7 mouse cellular contexts compared by ENCODE assay signal in the genomic region with DNA sequence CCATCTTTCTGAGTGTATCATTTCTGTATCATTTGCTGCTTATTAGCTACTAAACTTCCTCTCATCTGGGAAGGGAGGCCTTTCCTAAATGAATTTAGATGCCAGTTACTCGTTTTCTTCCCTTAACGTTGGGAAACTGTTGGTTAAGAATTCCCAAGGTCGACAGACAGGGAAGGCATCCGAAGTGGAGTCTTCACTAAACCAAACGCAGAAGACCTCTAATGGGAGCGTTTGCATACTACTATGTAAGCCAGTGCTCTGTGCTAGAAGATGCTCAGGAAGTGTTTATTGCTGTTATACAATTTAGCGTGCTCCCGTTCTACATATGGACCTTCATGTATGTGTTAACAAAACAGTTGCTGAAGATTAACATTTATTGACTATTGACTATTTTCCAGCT. TPM values are rescaled to one million over a fixed set of nuclear protein-coding genes. Genes with fewer than 3 reads are reported as not detected.
A peak's percentile ranks its signal among the peaks of the same experiment; 100 is the strongest.
DNase-seq lines count a peak whose midpoint lies in the region; ATAC-seq and TF ChIP-seq lines count a peak whose summit lies in the region.

No protein-coding gene starts in this region.

- no peak for TF ChIP-seq POLR2A in limb, embryonic 14.5 days (IDR thresholded peaks at IDR 0.05; ENCODE audit: borderline replicate concordance, extremely low read depth, insufficient read depth, insufficient read length)

- WGBS in liver, embryonic 11.5 days = 73% methylated on average over 8 of the region's 8 CpGs
- WGBS in forebrain, embryonic 11.5 days = 76% methylated on average over 8 of the region's 8 CpGs
- 63% methylated on average over 8 of the region's 8 CpGs for WGBS in limb, embryonic 14.5 days
- 62% methylated on average over 8 of the region's 8 CpGs for WGBS in stomach, embryonic 14.5 days

- H3K9me3 ChIP-seq in liver, embryonic 11.5 days (ENCODE audit: control insufficient read depth, low read length) = no peaks in the 10 kb centered on the region
- H3K9me3 ChIP-seq in forebrain, embryonic 11.5 days (ENCODE audit: control insufficient read depth, low read length) = no peaks in the 10 kb centered on the region
- H3K9me3 ChIP-seq in limb, embryonic 14.5 days (ENCODE audit: control insufficient read depth, low read length) = no peaks in the 10 kb centered on the region
- H3K9me3 ChIP-seq in stomach, embryonic 14.5 days (ENCODE audit: control insufficient read depth, low read depth, low read length) = no peaks in the 10 kb centered on the region

- no peak overlapping the region for H3K9ac ChIP-seq in liver, embryonic 11.5 days (ENCODE audit: low read depth, low read length)
- H3K9ac ChIP-seq in forebrain, embryonic 11.5 days (ENCODE audit: low read length) = no peak overlapping the region; the same call in 1 of the 2 replicates
- no peak overlapping the region for H3K9ac ChIP-seq in limb, embryonic 14.5 days (ENCODE audit: low read depth, low read length, severe bottlenecking)
- H3K9ac ChIP-seq in stomach, embryonic 14.5 days (replicated peaks; ENCODE audit: low read depth, low read length) = no peak overlapping the region

- H3K27ac ChIP-seq in liver, embryonic 11.5 days (ENCODE audit: low read depth, low read length) = no peak overlapping the region
- H3K27ac ChIP-seq in forebrain, embryonic 11.5 days (ENCODE audit: low read depth, low read length) = no peak overlapping the region
- H3K27ac ChIP-seq in limb, embryonic 14.5 days (replicated peaks; ENCODE audit: low read depth, low read length) = no peak overlapping the region
- H3K27ac ChIP-seq in stomach, embryonic 14.5 days (ENCODE audit: low read length) = no peak overlapping the region

- H3K36me3 ChIP-seq in liver, embryonic 11.5 days (ENCODE audit: control insufficient read depth, insufficient read depth, low read length) = peaks cover 3% of the 10 kb centered on the region; the same call in 1 of the 2 replicates
- H3K36me3 ChIP-seq in forebrain, embryonic 11.5 days (ENCODE audit: control insufficient read depth, insufficient read depth, low read length) = peaks cover 2% of the 10 kb centered on the region; the same call in 1 of the 2 replicates
- peaks cover 19% of the 10 kb centered on the region for H3K36me3 ChIP-seq in limb, embryonic 14.5 days (ENCODE audit: control insufficient read depth, insufficient read depth, low read length)
- H3K36me3 ChIP-seq in stomach, embryonic 14.5 days (ENCODE audit: control insufficient read depth, insufficient read depth, low read length) = peaks cover 7% of the 10 kb centered on the region

- no peaks in the 10 kb centered on the region for H3K27me3 ChIP-seq in liver, embryonic 11.5 days (replicated peaks; ENCODE audit: control insufficient read depth, insufficient read depth, low read length)
- no peaks in the 10 kb centered on the region for H3K27me3 ChIP-seq in forebrain, embryonic 11.5 days (ENCODE audit: control insufficient read depth, insufficient read depth, low read length)
- H3K27me3 ChIP-seq in limb, embryonic 14.5 days (ENCODE audit: control insufficient read depth, insufficient read depth, low read length) = no peaks in the 10 kb centered on the region
- no peaks in the 10 kb centered on the region for H3K27me3 ChIP-seq in stomach, embryonic 14.5 days (ENCODE audit: control insufficient read depth, insufficient read depth, low read length)

- 0 out of 2 replicates have a peak, but pooled peaks cover 2% of the 10 kb centered on the region for H3K4me1 ChIP-seq in liver, embryonic 11.5 days (replicated peaks; ENCODE audit: control insufficient read depth, insufficient read depth, low read length)
- no peaks in the 10 kb centered on the region for H3K4me1 ChIP-seq in forebrain, embryonic 11.5 days (replicated peaks; ENCODE audit: control insufficient read depth, insufficient read depth, low read length)
- no peaks in the 10 kb centered on the region for H3K4me1 ChIP-seq in limb, embryonic 14.5 days (ENCODE audit: control insufficient read depth, insufficient read depth, low read length)
- no peaks in the 10 kb centered on the region; the same call in 1 of the 2 replicates for H3K4me1 ChIP-seq in stomach, embryonic 14.5 days (ENCODE audit: control insufficient read depth, insufficient read depth, low read length)

- no peak for ATAC-seq in liver, embryonic 11.5 days (replicated peaks; ENCODE audit: low FRiP score)
- no peak for ATAC-seq in forebrain, embryonic 11.5 days (replicated peaks; ENCODE audit: low FRiP score)
- ATAC-seq in limb, embryonic 14.5 days (ENCODE audit: low FRiP score, low read depth) = no peak
- ATAC-seq in stomach, embryonic 14.5 days (ENCODE audit: insufficient number of reproducible peaks, insufficient read depth, low FRiP score, low read depth) = no peak

- no peak overlapping the region for H3K4me3 ChIP-seq in liver, embryonic 11.5 days (ENCODE audit: low read depth, low read length)
- peak overlapping the region; percentile 52; the same call in 1 of the 2 replicates for H3K4me3 ChIP-seq in forebrain, embryonic 11.5 days (ENCODE audit: low read depth, low read length)
- peak overlapping the region; percentile 58; the same call in 1 of the 2 replicates for H3K4me3 ChIP-seq in limb, embryonic 14.5 days (replicated peaks; ENCODE audit: low read length)
- H3K4me3 ChIP-seq in stomach, embryonic 14.5 days (ENCODE audit: low read depth, low read length) = peak overlapping the region; percentile 48; the same call in 1 of the 2 replicates

- peak overlapping the region; percentile 73 for H3K4me2 ChIP-seq in liver, embryonic 11.5 days
- peak overlapping the region; percentile 80; the same call in 1 of the 2 replicates for H3K4me2 ChIP-seq in forebrain, embryonic 11.5 days (ENCODE audit: low read depth, low read length, severe bottlenecking)
- H3K4me2 ChIP-seq in limb, embryonic 14.5 days (replicated peaks; ENCODE audit: low read depth, low read length, severe bottlenecking) = peak overlapping the region; percentile 65
- H3K4me2 ChIP-seq in stomach, embryonic 14.5 days (replicated peaks; ENCODE audit: low read depth, low read length) = peak overlapping the region; percentile 53

- DNase-seq in liver, embryonic 11.5 days (ENCODE audit: low spot score) = no peak
- no peak for DNase-seq in liver
- no peak for DNase-seq in forebrain, embryonic 11.5 days (ENCODE audit: low spot score)
- no peak for DNase-seq in limb, embryonic 14.5 days (ENCODE audit: low spot score)
- no peak for DNase-seq in layer of hippocampus, postnatal 10 days (ENCODE audit: low spot score in 2 of 2)
- DNase-seq in thymus, postnatal 14 days = no peak

RNA-seq across cellular contexts. Expression of a gene that starts 1.1 kb away (rescaled TPM):
- polyA plus RNA-seq in liver, embryonic 11.5 days (2014; fragmentation: Nextera tagmentation; extraction: Ambion mirVana) = 5.7 and 6.6 TPM in 2 replicates
- polyA plus RNA-seq in forebrain, embryonic 11.5 days (2014; fragmentation: Nextera tagmentation; extraction: Ambion mirVana) = 12.9 and 14.9 TPM in 2 replicates
- polyA plus RNA-seq in limb, embryonic 14.5 days (2012; rRNA removed) = 12.4 and 13.7 TPM in 2 replicates
- 7.6 and 8.0 TPM in 2 replicates for polyA plus RNA-seq in limb, embryonic 14.5 days (2014; fragmentation: Nextera tagmentation; extraction: Ambion mirVana)
- 7.1 and 8.3 TPM in 2 replicates for polyA plus RNA-seq in stomach, embryonic 14.5 days (2014; fragmentation: Nextera tagmentation; extraction: Ambion mirVana)
- 10 to 100 TPM; 53.9 to 57.8 TPM for total RNA-seq in layer of hippocampus, postnatal 10 days (2021)

RNA-seq across cellular contexts. Expression of a gene that starts 44.7 kb away (rescaled TPM):
- polyA plus RNA-seq in liver, embryonic 11.5 days (2014; fragmentation: Nextera tagmentation; extraction: Ambion mirVana) = 0.73 and 0.88 TPM in 2 replicates
- polyA plus RNA-seq in forebrain, embryonic 11.5 days (2014; fragmentation: Nextera tagmentation; extraction: Ambion mirVana) = 13.7 and 14.4 TPM in 2 replicates
- polyA plus RNA-seq in limb, embryonic 14.5 days (2012; rRNA removed) = 6.2 and 6.8 TPM in 2 replicates
- 3.5 TPM in 2 replicates for polyA plus RNA-seq in limb, embryonic 14.5 days (2014; fragmentation: Nextera tagmentation; extraction: Ambion mirVana)
- 3.2 and 3.5 TPM in 2 replicates for polyA plus RNA-seq in stomach, embryonic 14.5 days (2014; fragmentation: Nextera tagmentation; extraction: Ambion mirVana)
- total RNA-seq in layer of hippocampus, postnatal 10 days (2021) = 10 to 100 TPM; 95.3 to 97.8 TPM

RNA-seq across cellular contexts. Expression of a gene that starts 49.5 kb away (rescaled TPM):
- 3.3 and 3.9 TPM in 2 replicates for polyA plus RNA-seq in liver, embryonic 11.5 days (2014; fragmentation: Nextera tagmentation; extraction: Ambion mirVana)
- 5.1 and 6.1 TPM in 2 replicates for polyA plus RNA-seq in forebrain, embryonic 11.5 days (2014; fragmentation: Nextera tagmentation; extraction: Ambion mirVana)
- polyA plus RNA-seq in limb, embryonic 14.5 days (2012; rRNA removed) = 15.5 and 19.9 TPM in 2 replicates
- polyA plus RNA-seq in limb, embryonic 14.5 days (2014; fragmentation: Nextera tagmentation; extraction: Ambion mirVana) = 11.5 and 13.5 TPM in 2 replicates
- 8.9 and 9.1 TPM in 2 replicates for polyA plus RNA-seq in stomach, embryonic 14.5 days (2014; fragmentation: Nextera tagmentation; extraction: Ambion mirVana)
- total RNA-seq in layer of hippocampus, postnatal 10 days (2021) = 10 to 100 TPM; 45.8 to 48.1 TPM
